Mouse (Mus musculus): ENCODE data around the gene Cuta. TPM values are rescaled to one million over a fixed set of nuclear protein-coding genes. Genes with fewer than 3 reads are reported as not detected.

Cuta gene
- polyA plus RNA-seq, 1 experiment, result 251 TPM

GRCm38 (mm10) chr17:26895578-26895977 is 43.8 kb downstream of the Cuta start:
- DNase-seq, result peak; percentile 67
- Histone ChIP-seq H3K36me3 (ENCODE audit: control insufficient read depth, insufficient read depth, low read length) (no peaks in the 10 kb centered on the region), H3K4me3 (ENCODE audit: control insufficient read depth, insufficient read depth, low read length) (no peak overlapping the region), H3K27me3 (ENCODE audit: control insufficient read depth, insufficient read depth, low read length) (no peaks in the 10 kb centered on the region), H3K4me1 (replicated peaks; ENCODE audit: control insufficient read depth, insufficient read depth, low read length) (peaks cover 13% of the 10 kb centered on the region), H3K27ac (ENCODE audit: control insufficient read depth, insufficient read depth, low read length) (no peak overlapping the region)
- 20% methylated on average over 10 of the region's 10 CpGs for WGBS
- TF ChIP-seq POLR2A (IDR thresholded peaks at IDR 0.05; ENCODE audit: control insufficient read depth, extremely low read depth, insufficient read depth, low read length, poor library complexity) (no peak), CTCF (IDR thresholded peaks at IDR 0.05; ENCODE audit: borderline replicate concordance, control insufficient read depth, extremely low read depth, insufficient read depth, low read length, poor library complexity) (peak; percentile 78; the same call in 1 of the 2 replicates)

- no peaks in the 10 kb centered on the region for H3K36me3 ChIP-seq (ENCODE audit: control insufficient read depth, insufficient read depth, low read length)
Measured at GRCm38 (mm10) chr17:26894342-26894741, 45.0 kb downstream of the Cuta start.

DNA sequence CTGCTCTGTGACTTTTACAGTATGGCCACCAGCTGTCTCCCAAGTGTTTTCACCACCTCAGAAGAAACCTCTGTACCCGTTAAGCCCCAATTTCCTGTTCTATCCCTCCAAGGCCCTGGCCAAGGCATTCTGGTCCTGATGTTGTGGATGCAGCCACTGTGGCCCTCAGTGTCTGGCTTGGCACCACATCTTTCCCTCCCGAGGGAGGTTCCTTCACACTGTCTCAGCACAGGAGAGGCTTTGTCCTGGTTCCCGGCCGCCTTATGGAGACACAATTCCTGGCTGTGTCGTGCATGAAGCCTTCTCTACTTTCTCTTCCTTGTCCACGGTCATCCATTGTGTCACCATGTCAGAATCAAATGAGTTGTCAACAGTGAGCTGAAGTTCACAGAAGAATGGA is 45.9 kb downstream of the Cuta start:
- peaks cover 13% of the 10 kb centered on the region for H3K4me1 ChIP-seq (replicated peaks; ENCODE audit: control insufficient read depth, insufficient read depth, low read length)
- no peaks in the 10 kb centered on the region for H3K27me3 ChIP-seq (ENCODE audit: control insufficient read depth, insufficient read depth, low read length)
- TF ChIP-seq POLR2A (IDR thresholded peaks at IDR 0.05; ENCODE audit: control insufficient read depth, extremely low read depth, insufficient read depth, low read length, poor library complexity), result no peak
- no peak for TF ChIP-seq CTCF (IDR thresholded peaks at IDR 0.05; ENCODE audit: borderline replicate concordance, control insufficient read depth, extremely low read depth, insufficient read depth, low read length, poor library complexity)
- no peak overlapping the region for H3K27ac ChIP-seq (ENCODE audit: control insufficient read depth, insufficient read depth, low read length)
- 64% methylated on average over 6 of the region's 6 CpGs for WGBS
- no peak for DNase-seq
- H3K4me3 ChIP-seq (ENCODE audit: control insufficient read depth, insufficient read depth, low read length), result no peak overlapping the region
- H3K36me3 ChIP-seq (ENCODE audit: control insufficient read depth, insufficient read depth, low read length), result no peaks in the 10 kb centered on the region

More at GRCm38 (mm10) chr17:26894342-26894741, 45.0 kb downstream of the Cuta start:
- Histone ChIP-seq H3K4me1 (replicated peaks; ENCODE audit: control insufficient read depth, insufficient read depth, low read length) (peaks cover 13% of the 10 kb centered on the region), H3K4me3 (ENCODE audit: control insufficient read depth, insufficient read depth, low read length) (no peak overlapping the region), H3K27me3 (ENCODE audit: control insufficient read depth, insufficient read depth, low read length) (no peaks in the 10 kb centered on the region), H3K27ac (ENCODE audit: control insufficient read depth, insufficient read depth, low read length) (no peak overlapping the region)
- TF ChIP-seq CTCF (IDR thresholded peaks at IDR 0.05; ENCODE audit: borderline replicate concordance, control insufficient read depth, extremely low read depth, insufficient read depth, low read length, poor library complexity) (no peak), POLR2A (IDR thresholded peaks at IDR 0.05; ENCODE audit: control insufficient read depth, extremely low read depth, insufficient read depth, low read length, poor library complexity) (no peak)
- no peak for DNase-seq
- 23% methylated on average over 6 of the region's 6 CpGs for WGBS

DNA sequence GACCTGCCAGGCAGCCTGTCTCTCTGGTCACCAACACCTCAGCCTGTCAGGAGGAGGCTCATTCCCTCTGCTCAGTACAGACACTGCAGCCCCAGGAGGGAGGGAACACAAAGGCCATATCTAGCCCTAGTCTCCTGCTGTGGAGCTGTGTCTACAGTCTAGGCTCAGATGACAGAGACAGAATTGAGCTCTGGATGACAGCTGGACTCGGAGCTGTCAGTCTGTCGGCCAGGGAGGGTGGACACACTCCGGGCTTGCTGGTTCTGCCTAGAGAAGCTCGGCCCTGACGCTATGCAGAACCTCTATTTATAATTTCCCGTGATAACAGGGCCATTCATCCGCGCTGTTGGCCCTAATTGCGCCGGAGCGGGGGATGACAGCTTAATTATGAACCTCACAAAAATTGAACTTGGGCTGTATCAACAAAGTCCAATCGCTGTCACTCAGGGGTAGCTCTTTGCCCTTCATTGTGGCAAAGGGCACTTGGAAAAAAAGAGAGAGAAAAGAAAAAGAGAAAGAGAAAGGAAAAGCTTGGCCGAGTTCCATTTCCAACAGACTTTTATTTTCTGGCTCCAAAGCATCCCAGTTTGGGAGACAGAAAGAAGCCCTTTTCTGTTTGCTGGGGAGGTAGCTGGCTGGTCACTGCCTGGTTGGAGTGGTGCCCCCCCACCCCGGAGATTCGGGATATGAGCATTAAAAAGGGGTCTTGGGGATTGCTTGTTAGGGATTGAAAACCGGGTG is 46.6 kb downstream of the Cuta start:
- no peak for DNase-seq
- Histone ChIP-seq H3K27ac (ENCODE audit: control insufficient read depth, insufficient read depth, low read length) (no peak overlapping the region), H3K4me3 (ENCODE audit: control insufficient read depth, insufficient read depth, low read length) (no peak overlapping the region), H3K4me1 (replicated peaks; ENCODE audit: control insufficient read depth, insufficient read depth, low read length) (peaks cover 13% of the 10 kb centered on the region), H3K27me3 (ENCODE audit: control insufficient read depth, insufficient read depth, low read length) (no peaks in the 10 kb centered on the region), H3K36me3 (ENCODE audit: control insufficient read depth, insufficient read depth, low read length) (no peaks in the 10 kb centered on the region)
- TF ChIP-seq CTCF (IDR thresholded peaks at IDR 0.05; ENCODE audit: borderline replicate concordance, control insufficient read depth, extremely low read depth, insufficient read depth, low read length, poor library complexity) (no peak), POLR2A (IDR thresholded peaks at IDR 0.05; ENCODE audit: control insufficient read depth, extremely low read depth, insufficient read depth, low read length, poor library complexity) (no peak)
- 85% methylated on average over 16 of the region's 16 CpGs for WGBS

- 65% methylated on average over 3 of the region's 3 CpGs for WGBS
- no peak overlapping the region for H3K27ac ChIP-seq (ENCODE audit: control insufficient read depth, insufficient read depth, low read length)
- TF ChIP-seq CTCF (IDR thresholded peaks at IDR 0.05; ENCODE audit: borderline replicate concordance, control insufficient read depth, extremely low read depth, insufficient read depth, low read length, poor library complexity) (no peak), POLR2A (IDR thresholded peaks at IDR 0.05; ENCODE audit: control insufficient read depth, extremely low read depth, insufficient read depth, low read length, poor library complexity) (no peak)
- no peaks in the 10 kb centered on the region for H3K27me3 ChIP-seq (ENCODE audit: control insufficient read depth, insufficient read depth, low read length)
- no peaks in the 10 kb centered on the region for H3K36me3 ChIP-seq (ENCODE audit: control insufficient read depth, insufficient read depth, low read length)
- DNase-seq, result no peak
- peaks cover 7% of the 10 kb centered on the region for H3K4me1 ChIP-seq (replicated peaks; ENCODE audit: control insufficient read depth, insufficient read depth, low read length)
- H3K4me3 ChIP-seq (ENCODE audit: control insufficient read depth, insufficient read depth, low read length), result no peak overlapping the region
Measured at GRCm38 (mm10) chr17:26887926-26888325, 51.4 kb downstream of the Cuta start.

GRCm38 (mm10) chr17:26886047-26886749 is 53.2 kb downstream of the Cuta start:
- peak; percentile 98 for TF ChIP-seq CTCF (IDR thresholded peaks at IDR 0.05; ENCODE audit: borderline replicate concordance, control insufficient read depth, extremely low read depth, insufficient read depth, low read length, poor library complexity)
- no peak for TF ChIP-seq POLR2A (IDR thresholded peaks at IDR 0.05; ENCODE audit: control insufficient read depth, extremely low read depth, insufficient read depth, low read length, poor library complexity)
- 5% methylated on average over 30 of the region's 30 CpGs for WGBS
- Histone ChIP-seq H3K4me3 (ENCODE audit: control insufficient read depth, insufficient read depth, low read length) (peak overlapping the region; percentile 40), H3K4me1 (replicated peaks; ENCODE audit: control insufficient read depth, insufficient read depth, low read length) (peaks cover 7% of the 10 kb centered on the region), H3K27ac (ENCODE audit: control insufficient read depth, insufficient read depth, low read length) (no peak overlapping the region), H3K27me3 (ENCODE audit: control insufficient read depth, insufficient read depth, low read length) (no peaks in the 10 kb centered on the region), H3K36me3 (ENCODE audit: control insufficient read depth, insufficient read depth, low read length) (no peaks in the 10 kb centered on the region)
- peak; percentile 80 for DNase-seq

All from thymus, adult 2 months (tissue).